Comparison of ENCODE assay signal across 18 mouse cellular contexts in genomic region chr14:26320736-26321135, GRCm38 (mm10).
"Had no signal": no experiment of that assay in that cellular context is flagged by ENCODE, and none has a peak within 500 bp of the region (broad histone marks: within the 10 kb centered on the region; RNA-seq: fewer than 3 reads in every experiment).

No protein-coding gene starts in this region.

- H3K4me1 ChIP-seq: midbrain, embryonic 12.5 days; neural tube, embryonic 13.5 days; neural tube, embryonic 15.5 days; stomach, embryonic 15.5 days had no signal

- DNase-seq: lung, adult 18-20 months; lung, embryonic 14.5 days; lung, postnatal 10 days; lung, postnatal 4 days; midbrain, embryonic 14.5 days; retina, postnatal 1 day; right cerebral cortex, adult 18-20 months; right cerebral cortex, postnatal 25 days; thymus, adult 2 months; thymus, postnatal 25 days; thymus, postnatal 4 days had no signal

- H3K27me3 ChIP-seq: midbrain, embryonic 12.5 days; neural tube, embryonic 13.5 days; neural tube, embryonic 15.5 days; stomach, embryonic 15.5 days had no signal

- H3K27ac ChIP-seq: midbrain, embryonic 10.5 days; midbrain, embryonic 12.5 days; neural tube, embryonic 13.5 days; neural tube, embryonic 15.5 days; stomach, embryonic 15.5 days; stomach, postnatal 0 days had no signal

- H3K4me3 ChIP-seq: midbrain, embryonic 10.5 days; midbrain, embryonic 12.5 days; myocyte; neural tube, embryonic 13.5 days; neural tube, embryonic 15.5 days; stomach, embryonic 15.5 days had no signal

- H3K36me3 ChIP-seq: midbrain, embryonic 10.5 days; midbrain, embryonic 12.5 days; neural tube, embryonic 13.5 days; neural tube, embryonic 15.5 days; stomach, embryonic 15.5 days had no signal
